Mouse (Mus musculus) thymus, adult 2 months (tissue): ENCODE results near the gene Lck. TPM values are rescaled to one million over a fixed set of nuclear protein-coding genes. Genes with fewer than 3 reads are reported as not detected.
"Not testable (repeated sequence)": the region's sequence is repeated elsewhere in the genome, so short reads cannot be mapped to it uniquely, and the experiment has no call there.

ENCODE experiments used
- DNase-seq: peaks from one replicate; pipeline ENCODE4 v3.0.0; 2021
- H3K27ac ChIP-seq: fragments of 200-500 bp; 2 replicates; pipeline ENCODE4 v1.5.1; 2012; ENCODE audit warnings: low read length, control low read depth; ENCODE audit not compliant: control insufficient read depth, insufficient read depth
- H3K27me3 ChIP-seq: fragments of 200-500 bp; 2 replicates; pipeline ENCODE4 v1.6.1; 2012; ENCODE audit warnings: mild to moderate bottlenecking, low read length, moderate library complexity, mixed read lengths; ENCODE audit not compliant: control insufficient read depth, insufficient read depth
- H3K36me3 ChIP-seq: fragments of 200-500 bp; 2 replicates; pipeline ENCODE4 v1.6.1; 2012; ENCODE audit warnings: mild to moderate bottlenecking, low read length, moderate library complexity; ENCODE audit not compliant: control insufficient read depth, insufficient read depth
- H3K4me1 ChIP-seq: fragments of 200-500 bp; replicated peaks from 2 replicates; pipeline ENCODE4 v1.6.1; 2012; ENCODE audit warnings: low read length; ENCODE audit not compliant: control insufficient read depth, insufficient read depth
- H3K4me3 ChIP-seq: fragments of 200-500 bp; 2 replicates; pipeline ENCODE4 v1.5.1; 2012; ENCODE audit warnings: mild to moderate bottlenecking, low read length, control low read depth, moderate library complexity; ENCODE audit not compliant: control insufficient read depth, insufficient read depth
- CTCF ChIP-seq: fragments of 200-500 bp; IDR thresholded peaks from 2 replicates; pipeline ENCODE4 v1.5.1; 2012; ENCODE audit warnings: mild to moderate bottlenecking, control low read depth, low read length, moderate library complexity, borderline replicate concordance; ENCODE audit not compliant: control insufficient read depth, poor library complexity, insufficient read depth; ENCODE audit errors: extremely low read depth
- POLR2A ChIP-seq: fragments of 200-500 bp; IDR thresholded peaks from 2 replicates; pipeline ENCODE4 v1.6.1; 2012; ENCODE audit warnings: mild to moderate bottlenecking, low read length, control low read depth, moderate library complexity; ENCODE audit not compliant: control insufficient read depth, poor library complexity, insufficient read depth; ENCODE audit errors: extremely low read depth
- WGBS: fragments of 180-500 bp; shearing (Covaris S2); methylation state at CpG from one replicate; pipeline ENCODE4 v1.1.7; 2018; 5-methylcytosine and 5-hydroxymethylcytosine counted together
- polyA plus RNA-seq: library from polyadenylated mRNA; depleted of rRNA; stranded (reverse); fragments of >200 nt; gene quantifications from 2 replicates; pipeline ENCODE4 v1.2.3, GENCODE M21; 2012

Lck gene
- polyA plus RNA-seq, 1 experiment, result 1,845 TPM

GRCm38 (mm10) chr4:129557256-129557808 lies 16.1 kb downstream of the Lck start:
- WGBS, result 32% methylated on average over 9 of the region's 9 CpGs
- H3K27ac ChIP-seq, result peak overlapping the region; percentile 98

GRCm38 (mm10) chr4:129556532-129557223 lies 16.8 kb downstream of the Lck start:
- H3K27ac ChIP-seq, result peak overlapping the region; percentile 98
- DNase-seq, result peak; percentile 93
- TF ChIP-seq POLR2A, result peak; percentile 82
- no peak for TF ChIP-seq CTCF
- peaks cover 32% of the 10 kb centered on the region for H3K4me1 ChIP-seq
- peak overlapping the region; percentile 87 for H3K4me3 ChIP-seq
- H3K36me3 ChIP-seq, result peaks cover 49% of the 10 kb centered on the region
- 4% methylated on average over 31 of the region's 33 CpGs for WGBS
- no peaks in the 10 kb centered on the region for H3K27me3 ChIP-seq

More at GRCm38 (mm10) chr4:129557256-129557808, 16.1 kb downstream of the Lck start:
- Histone ChIP-seq H3K4me1 (peaks cover 32% of the 10 kb centered on the region), H3K27me3 (no peaks in the 10 kb centered on the region), H3K4me3 (peak overlapping the region; percentile 87), H3K36me3 (peaks cover 45% of the 10 kb centered on the region)
- DNase-seq, result peak; percentile 29
- TF ChIP-seq POLR2A (no peak), CTCF (no peak)

- peaks cover 30% of the 10 kb centered on the region for H3K4me1 ChIP-seq
- H3K27me3 ChIP-seq, result no peaks in the 10 kb centered on the region
- peak overlapping the region; percentile 87 for H3K4me3 ChIP-seq
- WGBS, result 19% methylated on average over 24 of the region's 24 CpGs
- TF ChIP-seq CTCF (no peak), POLR2A (no peak)
- peaks cover 56% of the 10 kb centered on the region for H3K36me3 ChIP-seq
- no peak for DNase-seq
- no peak overlapping the region for H3K27ac ChIP-seq
Measured at GRCm38 (mm10) chr4:129555862-129556531, 17.4 kb downstream of the Lck start.

- TF ChIP-seq CTCF (0 out of 2 replicates have a peak, but pooled peaks have one; percentile 43), POLR2A (no peak)
- DNase-seq, result peak; percentile 49
- no peaks in the 10 kb centered on the region for H3K27me3 ChIP-seq
- peak overlapping the region; percentile 87 for H3K4me3 ChIP-seq
- H3K4me1 ChIP-seq, result peaks cover 27% of the 10 kb centered on the region
- 50% methylated on average over 16 of the region's 16 CpGs for WGBS
- no peak overlapping the region for H3K27ac ChIP-seq
- peaks cover 61% of the 10 kb centered on the region for H3K36me3 ChIP-seq
Measured at GRCm38 (mm10) chr4:129555421-129555861, 18.0 kb downstream of the Lck start.

GRCm38 (mm10) chr4:129554512-129554911 lies 18.9 kb downstream of the Lck start:
- 85% methylated on average over 6 of the region's 6 CpGs for WGBS
- Histone ChIP-seq H3K4me1 (peaks cover 18% of the 10 kb centered on the region), H3K36me3 (peaks cover 62% of the 10 kb centered on the region)
- not testable (repeated sequence) for DNase-seq, H3K27me3 ChIP-seq, H3K27ac ChIP-seq, H3K4me3 ChIP-seq

- Histone ChIP-seq H3K36me3 (peaks cover 62% of the 10 kb centered on the region), H3K27me3 (no peaks in the 10 kb centered on the region), H3K27ac (no peak overlapping the region), H3K4me1 (peaks cover 7% of the 10 kb centered on the region), H3K4me3 (no peak overlapping the region)
- no peak for DNase-seq
- TF ChIP-seq CTCF (no peak), POLR2A (no peak)
- 97% methylated on average over 1 of the region's 1 CpGs for WGBS
Measured at GRCm38 (mm10) chr4:129550295-129550694, 23.1 kb downstream of the Lck start.
